Mouse (Mus musculus): ENCODE measurements around the gene Olfr851.

Olfr851 gene

DNA sequence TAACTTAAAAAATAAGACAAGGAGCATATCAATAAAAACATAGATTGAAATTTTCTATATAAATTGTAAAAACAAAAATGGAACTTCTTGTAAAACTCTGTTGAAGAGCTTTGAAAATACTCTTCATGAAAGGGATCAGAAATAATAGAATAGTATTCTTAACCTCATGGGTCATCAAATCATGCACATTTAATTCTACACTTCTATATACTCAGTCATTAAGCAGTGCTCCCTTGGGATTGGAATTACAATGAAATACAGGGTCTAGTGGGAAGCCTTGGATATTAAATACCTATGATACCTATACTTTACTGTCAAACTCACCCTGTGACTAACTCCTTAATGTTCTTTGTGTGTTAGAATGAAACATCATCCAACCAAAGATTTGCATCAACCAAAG lies at the start of gene Olfr851:
Gene Olfr851, plus strand, starts transcription at position 301 of the 400 bp plus-strand sequence.
- DNase-seq (ENCODE audit: extremely low spot score, low spot score) = no peak

- no peak for DNase-seq (ENCODE audit: extremely low spot score, low spot score)
Observed at GRCm38 (mm10) chr9:19478148-19478547, 14.9 kb upstream of the Olfr851 start, which contains the start of gene Olfr850. Olfr850 (minus strand) TSS chr9:19478248.

GRCm38 (mm10) chr9:19540976-19541375 lies 47.9 kb downstream of the Olfr851 start, which contains the start of gene Olfr853:
Olfr853 (minus strand) TSS chr9:19541076.
- DNase-seq (ENCODE audit: extremely low spot score, low spot score) = no peak
